Mouse (Mus musculus) frontal cortex, adult (tissue): Measurements from ENCODE around the gene Selenon.

Source experiments
- ATAC-seq: cut with Nextera tagmentation; 2 replicates; pipeline ENCODE4 v1.9.2; 2017; ENCODE audit warnings: mild to moderate bottlenecking, moderate library complexity, mixed read lengths; ENCODE audit not compliant: low TSS enrichment

Selenon gene

DNA sequence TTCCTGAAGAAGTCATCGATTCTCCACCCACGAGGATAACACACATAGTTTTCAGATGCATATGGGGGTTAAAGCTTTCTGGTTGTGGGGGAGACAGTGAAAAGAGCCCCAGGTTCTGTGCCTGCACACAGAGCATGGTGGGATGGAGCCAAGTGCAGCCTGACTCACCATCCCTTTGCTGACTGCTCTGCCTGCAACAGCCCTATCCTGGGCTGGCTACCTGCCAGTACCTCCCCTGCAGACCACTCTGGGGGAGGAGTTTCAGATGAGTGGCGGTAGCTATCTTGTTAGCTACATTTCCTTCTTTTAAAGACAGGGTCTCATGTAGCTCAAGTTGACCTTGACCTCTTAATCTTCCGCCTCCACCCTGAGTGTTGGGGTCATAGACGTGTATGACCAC, 26.4 kb upstream of the Selenon start:
- ATAC-seq, result peak; percentile 25; the same call in 1 of the 2 replicates

- no peak for ATAC-seq
These were observed 25.3 kb upstream of the Selenon start for GRCm38 (mm10) chr4:134577281-134577680.

GRCm38 (mm10) chr4:134575486-134575885, 23.5 kb upstream of the Selenon start:
- no peak for ATAC-seq

GRCm38 (mm10) chr4:134572449-134573300, 20.7 kb upstream of the Selenon start:
- ATAC-seq, result no peak

- ATAC-seq, result no peak
These were observed 18.9 kb upstream of the Selenon start for GRCm38 (mm10) chr4:134570704-134571451.

- no peak for ATAC-seq
These were observed 17.9 kb upstream of the Selenon start for GRCm38 (mm10) chr4:134569831-134570230.

DNA sequence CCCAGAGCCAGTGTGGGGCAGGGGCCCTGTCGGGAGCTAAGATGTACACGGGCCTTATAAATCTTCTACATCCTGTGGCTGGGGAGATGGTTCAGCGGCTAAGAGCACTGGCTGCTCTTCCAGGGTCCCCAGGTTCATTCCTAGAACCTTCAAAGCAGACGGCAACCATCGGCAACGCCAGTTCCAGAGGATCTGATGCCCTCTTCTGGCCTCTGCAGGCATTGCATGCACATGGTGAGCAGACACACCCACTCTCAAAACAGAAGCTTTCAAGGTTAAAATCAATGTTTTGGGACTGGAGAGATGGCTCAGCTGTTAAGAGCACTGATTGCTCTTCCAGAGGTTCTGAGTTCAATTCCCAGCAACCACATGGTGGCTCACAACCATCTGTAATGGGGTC, 17.2 kb upstream of the Selenon start:
- ATAC-seq, result no peak

- 0 out of 2 replicates have a peak, but pooled peaks have one; percentile 27 for ATAC-seq
These were observed 15.6 kb upstream of the Selenon start for GRCm38 (mm10) chr4:134567377-134568226.

- ATAC-seq, result no peak
These were observed 12.1 kb upstream of the Selenon start for GRCm38 (mm10) chr4:134564093-134564492.

GRCm38 (mm10) chr4:134563624-134564023, 11.7 kb upstream of the Selenon start:
- no peak for ATAC-seq

DNA sequence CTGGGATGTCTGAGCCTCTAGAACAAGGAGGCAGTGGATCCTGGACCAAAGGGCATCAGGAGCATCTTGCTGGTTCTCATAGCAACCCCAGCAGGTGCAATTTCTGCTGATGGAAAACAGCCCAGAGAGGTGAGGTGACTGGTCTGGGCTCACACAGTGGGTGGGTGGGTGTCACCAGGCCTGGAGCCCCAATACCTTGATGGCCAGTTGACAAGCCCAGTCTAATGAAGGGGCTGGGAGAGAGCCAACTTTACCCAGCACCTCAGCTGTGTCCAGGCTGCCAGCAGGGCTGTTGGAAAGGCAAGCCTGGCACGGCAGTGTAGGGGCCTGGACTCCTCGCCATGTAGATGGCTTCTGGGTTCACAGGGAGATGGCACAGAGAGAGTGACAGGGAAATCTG, 10.0 kb upstream of the Selenon start:
- no peak for ATAC-seq

- no peak for ATAC-seq
These were observed 8.7 kb upstream of the Selenon start for GRCm38 (mm10) chr4:134560699-134561098.

- ATAC-seq, result no peak
These were observed 7.2 kb upstream of the Selenon start for GRCm38 (mm10) chr4:134559154-134559553.

GRCm38 (mm10) chr4:134558570-134559113, 6.7 kb upstream of the Selenon start:
- ATAC-seq, result no peak

DNA sequence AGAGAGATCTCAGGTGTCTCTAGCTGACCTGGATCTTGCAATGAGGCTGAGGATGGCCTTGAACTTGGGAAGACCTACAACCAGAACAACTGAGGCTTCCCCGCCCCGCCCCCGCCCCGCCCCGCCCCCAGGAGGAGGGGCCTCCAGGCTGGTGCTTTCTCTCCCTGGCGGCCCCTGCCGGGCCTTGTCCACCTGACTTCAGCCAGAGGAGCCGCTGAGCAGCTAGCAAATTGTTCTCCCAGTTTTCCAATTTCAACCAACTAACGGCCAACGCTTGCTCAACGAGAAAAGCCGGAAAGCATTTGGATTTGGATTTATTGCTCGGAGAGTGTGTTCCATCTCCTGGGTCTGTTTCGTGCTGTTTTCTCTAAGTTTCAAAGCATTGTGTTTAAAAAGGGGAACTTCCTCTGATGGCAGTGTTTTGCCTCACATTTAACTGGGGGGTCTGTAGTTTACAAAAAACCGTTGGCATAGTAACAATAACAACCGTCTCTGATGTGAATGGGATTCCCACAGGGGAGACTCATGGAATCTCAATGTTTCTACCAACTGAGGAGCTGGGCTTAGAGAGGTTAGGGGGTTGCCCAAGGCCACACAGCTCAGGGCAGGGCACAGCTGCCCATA, 5.8 kb upstream of the Selenon start:
- ATAC-seq, result no peak

DNA sequence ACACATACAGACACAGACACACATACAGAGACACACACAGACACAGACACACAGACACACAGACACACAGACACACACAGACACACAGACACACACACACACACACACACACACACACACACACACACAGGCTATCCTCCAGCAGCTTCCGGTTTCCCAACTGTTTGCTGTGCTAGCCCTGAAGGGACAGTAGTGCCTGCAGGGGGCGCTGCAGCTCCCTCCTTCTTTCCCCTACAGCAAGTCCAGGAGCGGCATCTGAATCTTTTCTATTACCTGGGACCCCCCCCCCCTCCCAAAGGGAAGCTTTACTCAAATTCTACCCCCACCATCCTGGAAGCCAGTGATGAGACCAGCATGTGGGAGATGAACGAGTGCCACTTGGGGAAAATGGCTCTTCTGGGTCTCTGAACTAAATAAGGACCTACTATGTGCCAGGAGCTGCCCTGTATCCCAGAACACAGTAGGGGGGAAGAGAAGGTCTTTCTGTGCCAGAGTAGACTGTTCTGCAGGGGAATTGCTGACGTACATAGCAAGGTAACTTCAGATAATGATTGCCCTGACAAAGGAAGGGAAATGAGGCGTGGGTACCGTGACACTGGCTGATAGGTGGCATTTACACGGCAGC, 4.1 kb upstream of the Selenon start:
- no peak for ATAC-seq

DNA sequence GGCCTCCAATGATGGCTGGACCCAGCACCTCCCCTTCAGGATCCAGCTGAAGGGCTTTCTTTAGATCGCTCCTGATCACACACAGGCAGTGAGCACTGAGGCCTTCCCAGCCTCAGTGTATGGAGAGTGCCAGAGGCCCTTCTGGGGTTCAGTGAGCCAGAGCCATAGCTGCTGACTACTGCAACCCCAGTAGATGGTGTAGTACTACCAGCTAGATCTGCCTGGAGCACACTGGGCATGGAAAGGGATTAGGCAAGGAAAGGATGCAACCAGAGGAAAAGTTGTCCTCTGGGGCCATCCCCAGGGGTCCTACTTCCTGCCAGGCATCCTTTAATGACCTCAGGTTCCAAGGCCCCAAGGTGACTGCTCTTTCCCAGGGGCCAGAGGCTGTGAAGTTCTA, 1.7 kb upstream of the Selenon start:
- ATAC-seq, result no peak

DNA sequence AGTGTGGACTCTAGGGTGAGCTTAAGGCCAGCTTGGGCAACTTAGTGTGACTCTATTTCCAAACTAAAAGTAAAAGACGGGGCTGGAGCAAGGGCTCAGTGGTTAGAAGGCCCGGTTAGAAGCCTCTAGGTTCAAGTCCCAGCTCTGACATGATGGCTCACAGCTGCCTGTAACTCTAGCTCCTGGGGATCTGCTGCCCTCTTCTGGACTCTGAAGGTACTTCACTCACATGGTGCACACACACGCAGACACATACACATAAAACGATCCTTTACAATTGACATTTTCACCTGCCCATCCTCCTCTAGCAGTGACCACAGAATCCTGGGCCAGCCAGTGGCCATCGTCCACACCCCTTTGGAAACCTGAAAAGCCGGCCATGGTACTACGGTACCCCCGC, 2.1 kb downstream of the Selenon start:
- ATAC-seq, result no peak

DNA sequence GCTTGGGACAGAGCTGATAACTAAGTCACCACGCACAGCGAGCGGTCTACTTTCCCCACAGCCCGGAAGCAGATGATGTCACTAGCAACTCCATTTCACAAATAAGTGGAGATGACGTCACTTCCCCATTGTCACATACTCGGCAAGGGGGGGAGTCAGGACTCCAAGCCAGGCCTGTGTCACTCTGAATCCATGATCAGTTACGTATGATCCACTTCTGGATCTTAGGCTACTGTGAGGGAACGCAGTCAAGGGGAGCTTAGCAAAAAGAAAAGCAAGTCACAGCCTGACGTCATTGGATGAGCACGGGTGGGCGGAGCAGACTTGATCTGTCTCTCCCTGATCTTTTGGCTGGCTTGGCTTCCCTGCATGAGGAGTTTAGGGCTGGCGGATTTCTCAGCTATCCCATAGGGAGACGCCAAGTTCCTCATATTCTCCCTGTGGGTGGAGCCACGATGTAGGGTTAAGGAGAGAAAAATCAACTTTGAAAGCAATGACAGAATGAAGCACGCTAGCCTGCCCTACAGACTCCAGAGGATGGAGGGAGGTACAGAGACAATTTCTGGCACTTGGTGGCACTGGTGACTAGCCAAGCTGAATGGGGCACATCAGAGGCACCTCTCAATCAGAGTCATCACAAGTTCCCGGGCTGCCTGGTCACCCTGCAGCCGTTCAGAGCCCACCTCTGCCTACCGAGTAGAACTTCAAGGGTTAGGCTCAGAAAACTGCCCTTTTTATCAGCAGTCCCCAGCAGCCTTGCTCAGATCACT, 3.6 kb downstream of the Selenon start:
- ATAC-seq, result peak; percentile 16; the same call in 1 of the 2 replicates
